Mouse (Mus musculus) layer of hippocampus, adult 18-20 months (tissue): ENCODE data around the gene Gm49486. TPM values are rescaled to one million over a fixed set of nuclear protein-coding genes. Genes with fewer than 3 reads are reported as not detected.

Experiments
- DNase-seq, 2 experiments: peaks; one replicate each; pipeline ENCODE4 v3.0.0; 2022; ENCODE audit warnings: low spot score in 2 of 2
- total RNA-seq, 2 experiments: library from RNA; stranded (reverse); gene quantifications; 2 replicates each; pipeline ENCODE4 v1.2.3; 2021

The Gm49486 gene
- total RNA-seq, 2 experiments from 2014 or later: 0.28 TPM; not detected in 1

GRCm38 (mm10) chr15:79268521-79268920 lies 39.3 kb downstream of the Gm49486 start:
- no peak for DNase-seq

- DNase-seq: peak in 1 of 2 experiments; percentile 36
Measured at GRCm38 (mm10) chr15:79270317-79271123, 41.3 kb downstream of the Gm49486 start.

GRCm38 (mm10) chr15:79271124-79271746 lies 42.0 kb downstream of the Gm49486 start:
- DNase-seq: peak in 1 of 2 experiments; percentile 25

GRCm38 (mm10) chr15:79273020-79273419 lies 43.8 kb downstream of the Gm49486 start:
- no peak for DNase-seq

GRCm38 (mm10) chr15:79277728-79278127 lies 48.5 kb downstream of the Gm49486 start:
- no peak for DNase-seq

GRCm38 (mm10) chr15:79280209-79280608 lies 51.0 kb downstream of the Gm49486 start:
- no peak for DNase-seq

- no peak for DNase-seq
Measured at GRCm38 (mm10) chr15:79280850-79281249, 51.7 kb downstream of the Gm49486 start.

GRCm38 (mm10) chr15:79281389-79281788 lies 52.2 kb downstream of the Gm49486 start:
- no peak for DNase-seq

GRCm38 (mm10) chr15:79282434-79282833 lies 53.2 kb downstream of the Gm49486 start:
- DNase-seq: no peak

- DNase-seq: no peak
Measured at GRCm38 (mm10) chr15:79283371-79283770, 54.2 kb downstream of the Gm49486 start.

GRCm38 (mm10) chr15:79285399-79285798 lies 56.2 kb downstream of the Gm49486 start, which contains the start of gene Baiap2l2:
TSS of gene Baiap2l2 (minus strand) at chr15:79285537.
- DNase-seq: no peak

- DNase-seq: no peak
Measured at GRCm38 (mm10) chr15:79286141-79286540, 57.0 kb downstream of the Gm49486 start.

- DNase-seq: no peak
Measured at GRCm38 (mm10) chr15:79287091-79287490, 57.9 kb downstream of the Gm49486 start.

GRCm38 (mm10) chr15:79288387-79288786 lies 59.2 kb downstream of the Gm49486 start:
- no peak for DNase-seq

- no peak for DNase-seq
Measured at GRCm38 (mm10) chr15:79289441-79289840, 60.2 kb downstream of the Gm49486 start.

GRCm38 (mm10) chr15:79290340-79290739 lies 61.1 kb downstream of the Gm49486 start:
- DNase-seq: no peak

- peak in 1 of 2 experiments; percentile 12 for DNase-seq
Measured at GRCm38 (mm10) chr15:79292779-79293178, 63.6 kb downstream of the Gm49486 start.

GRCm38 (mm10) chr15:79298553-79298952 lies 69.4 kb downstream of the Gm49486 start:
- no peak for DNase-seq

- DNase-seq: no peak
Measured at GRCm38 (mm10) chr15:79299563-79300155, 70.5 kb downstream of the Gm49486 start.

GRCm38 (mm10) chr15:79303725-79304124 lies 74.5 kb downstream of the Gm49486 start:
- no peak for DNase-seq

GRCm38 (mm10) chr15:79304832-79305231 lies 75.6 kb downstream of the Gm49486 start:
- DNase-seq: no peak

- no peak for DNase-seq
Measured at GRCm38 (mm10) chr15:79306043-79306637, 76.9 kb downstream of the Gm49486 start.
